Mouse (Mus musculus) intestine, postnatal 0 days (tissue): ENCODE data around the gene Paqr5. TPM values are rescaled to one million over a fixed set of nuclear protein-coding genes. Genes with fewer than 3 reads are reported as not detected.

ENCODE experiments used
- ATAC-seq: fragments of 200-750 bp; cut with Nextera tagmentation; 2 replicates; pipeline ENCODE4 v1.8.0; 2017; ENCODE audit warnings: mild to moderate bottlenecking, moderate TSS enrichment, moderate library complexity
- H3K27ac ChIP-seq: fragments of 300-500 bp; sonication (generic); 2 replicates; pipeline ENCODE4 v1.5.1; 2014; ENCODE audit warnings: mild to moderate bottlenecking, low read depth, low read length, moderate library complexity
- H3K27me3 ChIP-seq: fragments of 300-500 bp; sonication (generic); replicated peaks from 2 replicates; pipeline ENCODE4 v1.6.1; 2014; ENCODE audit warnings: low read length, mixed read lengths; ENCODE audit not compliant: control insufficient read depth, insufficient read depth
- H3K36me3 ChIP-seq: fragments of 300-500 bp; sonication (generic); 2 replicates; pipeline ENCODE4 v1.6.1; 2014; ENCODE audit warnings: mild to moderate bottlenecking, moderate library complexity; ENCODE audit not compliant: control insufficient read depth, insufficient read depth
- H3K4me1 ChIP-seq: fragments of 300-500 bp; sonication (generic); replicated peaks from 2 replicates; pipeline ENCODE4 v1.6.1; 2014; ENCODE audit warnings: antibody characterized with exemption, low read length, mixed read lengths; ENCODE audit not compliant: control insufficient read depth, insufficient read depth
- H3K4me2 ChIP-seq: fragments of 300-500 bp; sonication (generic); replicated peaks from 2 replicates; pipeline ENCODE4 v1.6.1; 2014; ENCODE audit warnings: low read depth, mild to moderate bottlenecking, moderate library complexity
- H3K4me3 ChIP-seq: fragments of 300-500 bp; sonication (generic); 2 replicates; pipeline ENCODE4 v1.5.1; 2014; ENCODE audit warnings: low read depth, low read length
- H3K9ac ChIP-seq: fragments of 300-500 bp; sonication (generic); 2 replicates; pipeline ENCODE4 v1.6.1; 2014; ENCODE audit warnings: mild to moderate bottlenecking, low read depth, low read length
- H3K9me3 ChIP-seq: fragments of 300-500 bp; sonication (generic); 2 replicates; pipeline ENCODE4 v1.6.1; 2016; ENCODE audit warnings: mixed run types; ENCODE audit not compliant: control insufficient read depth
- CTCF ChIP-seq: sonication (generic); IDR thresholded peaks from 2 replicates; pipeline ENCODE4 v1.5.1; 2016; ENCODE audit warnings: low read depth, mild to moderate bottlenecking, control low read depth, antibody characterized with exemption, moderate library complexity
- WGBS: fragments of 180-500 bp; shearing (Covaris S2); extraction: QIAGEN DNeasy Blood & Tissue Kit; methylation state at CpG from one replicate; pipeline ENCODE4 v1.1.7; 2014; 5-methylcytosine and 5-hydroxymethylcytosine counted together
- polyA plus RNA-seq: library from polyadenylated mRNA; unstranded; fragments of >200 nt; fragmentation: Nextera tagmentation; extraction: Ambion mirVana; gene quantifications from 2 replicates; pipeline ENCODE4 v1.2.1, GENCODE M21; 2015

The Paqr5 gene
- 2.1 and 5.1 TPM in 2 replicates for polyA plus RNA-seq

DNA sequence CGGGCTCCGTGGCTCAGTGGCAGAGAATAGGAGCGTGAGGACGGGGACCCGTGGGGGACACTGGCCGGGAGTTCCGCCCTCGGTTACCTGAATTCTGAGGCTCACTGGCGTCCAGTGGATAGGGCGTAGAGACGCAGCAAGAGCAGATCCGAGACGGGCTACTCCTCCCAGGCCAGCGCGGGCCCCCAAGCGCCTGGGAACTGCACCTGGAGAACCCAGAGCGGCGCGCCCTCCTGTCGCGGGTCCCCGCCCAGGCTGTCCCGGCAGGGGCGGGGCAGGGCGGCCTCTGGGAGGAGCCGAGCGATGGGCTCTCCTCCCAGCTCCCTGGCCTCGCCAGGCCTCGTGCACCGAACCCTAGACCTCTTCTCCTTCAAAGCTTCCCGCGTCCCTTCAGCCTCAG lies at the start of gene Paqr5:
Paqr5 (minus strand) TSS at position 257 of the 400 bp plus-strand sequence.
- no peaks in the 10 kb centered on the region for H3K9me3 ChIP-seq
- 0 out of 2 replicates have a peak, but pooled peaks cover 4% of the 10 kb centered on the region for H3K4me1 ChIP-seq
- peak within 1 kb of the TSS; percentile 88 for H3K4me2 ChIP-seq
- H3K9ac ChIP-seq = peak within 1 kb of the TSS; percentile 46; the same call in 1 of the 2 replicates
- WGBS = 1% methylated on average over 32 of the region's 32 CpGs
- no peak within 1 kb of the TSS for H3K27ac ChIP-seq
- no peaks in the 10 kb centered on the region for H3K36me3 ChIP-seq
- H3K27me3 ChIP-seq = 0 out of 2 replicates have a peak, but pooled peaks cover 15% of the 10 kb centered on the region
- ATAC-seq = peak; percentile 86
- TF ChIP-seq CTCF = no peak
- peak within 1 kb of the TSS; percentile 38 for H3K4me3 ChIP-seq

DNA sequence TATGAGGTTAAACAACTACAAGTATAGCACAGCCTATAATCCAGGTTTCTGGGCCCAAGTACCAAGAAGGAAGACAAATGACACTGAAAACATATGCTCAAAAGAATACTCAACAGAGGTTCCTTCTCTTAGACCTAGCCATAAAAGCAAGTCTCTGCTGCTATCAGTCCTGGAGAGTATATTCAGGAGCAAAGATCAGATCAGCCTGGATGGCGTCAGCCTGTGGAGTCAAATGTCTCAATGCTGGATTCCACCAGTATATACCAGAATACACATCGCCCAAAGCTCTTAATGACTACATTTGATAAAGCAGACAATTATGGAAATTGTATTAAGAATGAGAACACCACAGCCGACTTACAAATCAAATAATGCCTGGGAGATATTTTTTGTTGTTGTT lies 35.6 kb upstream of the Paqr5 start:
- Histone ChIP-seq H3K4me2 (no peak overlapping the region), H3K27ac (no peak overlapping the region), H3K9me3 (no peaks in the 10 kb centered on the region), H3K9ac (no peak overlapping the region), H3K27me3 (no peaks in the 10 kb centered on the region), H3K36me3 (0 out of 2 replicates have a peak, but pooled peaks cover 7% of the 10 kb centered on the region), H3K4me1 (no peaks in the 10 kb centered on the region), H3K4me3 (no peak overlapping the region)
- TF ChIP-seq CTCF = no peak
- 72% methylated on average over 3 of the region's 3 CpGs for WGBS
- peak; percentile 59 for ATAC-seq

DNA sequence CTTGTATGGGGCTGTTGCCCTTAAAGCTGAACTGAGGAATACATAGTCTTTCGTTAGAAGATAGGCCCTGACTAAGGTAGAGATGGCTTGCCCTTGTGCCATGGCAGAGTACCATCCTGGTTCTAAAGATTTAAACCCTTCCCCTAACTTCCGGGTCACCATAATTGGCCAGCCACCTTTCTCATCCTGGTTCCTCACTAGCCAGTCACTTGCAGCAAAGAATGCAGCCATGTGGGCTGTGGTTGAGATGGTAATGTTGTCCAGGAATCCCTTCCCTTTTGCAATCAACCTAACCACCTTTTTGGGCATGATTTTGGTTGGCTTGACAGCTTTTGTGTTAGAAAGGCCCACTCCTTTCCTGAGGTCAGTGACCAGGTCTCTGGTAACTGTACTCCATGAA lies 33.8 kb upstream of the Paqr5 start:
- no peak overlapping the region for H3K9ac ChIP-seq
- H3K4me2 ChIP-seq = no peak overlapping the region
- H3K9me3 ChIP-seq = no peaks in the 10 kb centered on the region
- no peaks in the 10 kb centered on the region for H3K4me1 ChIP-seq
- H3K4me3 ChIP-seq = no peak overlapping the region
- H3K27me3 ChIP-seq = no peaks in the 10 kb centered on the region
- H3K27ac ChIP-seq = no peak overlapping the region
- no peak for ATAC-seq
- 0 out of 2 replicates have a peak, but pooled peaks cover 7% of the 10 kb centered on the region for H3K36me3 ChIP-seq
- TF ChIP-seq CTCF = no peak
- WGBS = 96% methylated on average over 2 of the region's 2 CpGs

DNA sequence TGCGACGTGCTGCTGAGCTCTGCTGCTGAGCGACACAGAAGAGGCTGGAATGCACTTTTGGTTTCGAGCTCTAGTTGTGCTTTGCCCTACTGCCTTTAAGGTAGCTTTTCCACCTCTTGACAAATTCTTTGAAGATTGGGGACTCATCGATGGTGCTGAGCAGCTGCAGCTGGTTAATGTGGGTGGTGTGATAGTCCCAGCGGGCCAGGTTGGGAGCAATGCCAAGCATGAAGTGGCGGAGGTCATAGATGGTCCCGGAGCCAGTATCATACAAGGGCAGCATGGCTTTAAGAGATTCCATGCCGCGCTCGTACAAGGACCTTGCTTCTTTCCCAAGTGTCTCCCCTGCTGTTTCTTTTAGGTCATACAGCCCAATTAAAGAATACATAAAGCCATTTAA lies 33.3 kb upstream of the Paqr5 start:
- WGBS = 90% methylated on average over 11 of the region's 11 CpGs

DNA sequence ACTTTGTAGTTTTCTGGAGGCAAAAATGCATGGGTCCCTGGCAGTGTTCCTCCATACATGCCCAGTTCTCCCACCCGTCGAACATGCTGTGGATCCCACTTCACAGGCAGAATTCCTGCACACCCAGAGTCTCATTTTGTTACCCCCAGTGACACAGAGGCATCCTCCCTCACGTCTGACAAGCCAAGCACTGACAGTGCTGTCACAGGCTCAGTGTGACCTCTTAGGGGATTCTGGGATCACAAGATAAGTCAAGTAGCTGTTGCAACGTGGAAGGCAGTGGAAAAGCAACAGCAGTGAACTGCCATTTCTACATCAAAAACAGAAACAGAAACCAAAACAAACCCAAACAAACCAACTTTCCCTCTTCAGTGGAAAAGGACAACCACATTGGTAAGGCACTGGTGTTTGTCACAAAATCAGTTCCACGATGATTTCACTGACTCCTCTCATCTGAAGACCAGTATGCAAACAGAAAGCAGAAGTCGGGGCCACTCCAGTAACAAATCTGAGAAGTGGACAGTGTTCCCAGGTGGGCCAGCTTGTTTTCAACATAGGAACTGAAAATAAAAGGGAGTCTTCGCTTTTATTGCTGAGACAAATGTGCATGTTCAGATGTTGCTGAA lies 31.3 kb upstream of the Paqr5 start:
- Histone ChIP-seq H3K36me3 (0 out of 2 replicates have a peak, but pooled peaks cover 7% of the 10 kb centered on the region), H3K27ac (no peak overlapping the region), H3K9ac (no peak overlapping the region), H3K27me3 (no peaks in the 10 kb centered on the region), H3K4me2 (no peak overlapping the region), H3K4me1 (no peaks in the 10 kb centered on the region), H3K9me3 (no peaks in the 10 kb centered on the region), H3K4me3 (no peak overlapping the region)
- WGBS = 72% methylated on average over 7 of the region's 7 CpGs
- ATAC-seq = no peak
- TF ChIP-seq CTCF = no peak

More for the DNA sequence above, 33.3 kb upstream of the Paqr5 start:
- Histone ChIP-seq H3K27ac (no peak overlapping the region), H3K27me3 (no peaks in the 10 kb centered on the region), H3K4me2 (no peak overlapping the region), H3K36me3 (0 out of 2 replicates have a peak, but pooled peaks cover 7% of the 10 kb centered on the region), H3K4me3 (no peak overlapping the region), H3K9ac (no peak overlapping the region), H3K9me3 (no peaks in the 10 kb centered on the region), H3K4me1 (no peaks in the 10 kb centered on the region)
- TF ChIP-seq CTCF = no peak
- no peak for ATAC-seq

DNA sequence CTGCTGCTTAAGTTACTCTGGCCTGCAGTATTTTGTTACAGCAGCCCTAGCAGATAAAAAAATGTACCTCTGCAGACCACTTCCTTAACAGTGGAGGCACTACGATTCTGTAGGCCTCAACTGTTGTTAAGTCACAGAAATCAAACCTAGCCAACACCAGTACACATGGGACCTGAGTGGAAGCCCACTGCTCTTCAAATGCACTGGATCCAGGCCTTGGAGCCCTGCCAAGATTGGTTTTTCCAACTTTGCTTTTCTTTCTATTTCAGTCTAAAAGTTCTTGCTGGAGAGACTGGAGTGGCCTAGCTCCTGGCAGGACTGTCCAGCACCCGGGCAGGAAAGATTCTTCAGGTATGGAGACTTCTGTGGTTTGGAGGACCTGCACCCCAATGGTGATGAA lies 29.6 kb upstream of the Paqr5 start:
- H3K4me3 ChIP-seq = no peak overlapping the region
- 0 out of 2 replicates have a peak, but pooled peaks cover 7% of the 10 kb centered on the region for H3K36me3 ChIP-seq
- no peaks in the 10 kb centered on the region for H3K4me1 ChIP-seq
- H3K9ac ChIP-seq = no peak overlapping the region
- H3K9me3 ChIP-seq = no peaks in the 10 kb centered on the region
- no peak overlapping the region for H3K27ac ChIP-seq
- no peak overlapping the region for H3K4me2 ChIP-seq
- ATAC-seq = no peak
- H3K27me3 ChIP-seq = no peaks in the 10 kb centered on the region
- 80% methylated on average over 2 of the region's 2 CpGs for WGBS
- TF ChIP-seq CTCF = no peak
